Mouse (Mus musculus) layer of hippocampus, postnatal 36 days (tissue): ENCODE measurements around the gene Adamts8. TPM values are rescaled to one million over a fixed set of nuclear protein-coding genes. Genes with fewer than 3 reads are reported as not detected.

Experiments
- DNase-seq, 2 experiments: peaks; one replicate each; pipeline ENCODE4 v3.0.0; 2022
- total RNA-seq, 2 experiments: library from RNA; stranded (reverse); gene quantifications; 2 replicates each; pipeline ENCODE4 v1.2.3; 2021

Adamts8 gene
- total RNA-seq, 2 experiments from 2014 or later: 2.9 to 4.0 TPM

DNA sequence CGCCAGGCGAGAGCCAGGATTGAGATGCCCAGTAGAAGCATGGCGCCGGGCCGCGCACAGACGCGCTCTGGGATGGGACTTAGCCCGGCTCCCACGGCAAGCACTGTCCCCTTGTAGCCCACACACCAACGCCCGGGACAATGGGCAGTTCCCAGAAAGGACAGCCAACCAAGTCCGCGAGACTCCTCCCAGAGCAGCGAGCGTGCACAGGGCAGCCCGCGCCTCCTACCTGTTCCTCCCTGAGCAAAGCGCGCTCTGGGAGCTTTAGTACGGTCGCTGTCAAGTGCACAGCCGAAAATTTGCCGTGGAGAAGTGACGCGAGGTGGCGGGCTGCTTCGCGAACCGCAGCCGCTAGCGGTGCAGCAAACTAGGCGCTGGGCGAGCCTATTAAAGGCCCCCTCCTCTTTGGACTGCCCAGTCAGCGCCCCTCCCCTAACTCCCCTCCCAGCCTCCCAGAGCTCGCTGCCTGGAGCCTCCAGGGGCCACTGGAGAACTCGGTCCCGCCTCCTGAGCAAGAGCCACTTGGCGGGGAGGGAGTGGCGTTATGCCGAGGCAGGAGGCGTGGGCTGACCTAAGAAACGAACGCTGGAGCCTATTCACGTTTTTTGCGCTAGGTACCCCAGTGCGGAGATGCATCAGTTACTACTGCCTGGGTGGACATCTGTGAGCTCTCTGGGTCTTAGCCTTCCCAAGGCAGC, 20.0 kb upstream of the Adamts8 start, which contains the start of gene Adamts15:
Adamts15 (minus strand) TSS at position 256 of the 698 bp plus-strand sequence.
- DNase-seq: peak; percentile 27 to 37

DNA sequence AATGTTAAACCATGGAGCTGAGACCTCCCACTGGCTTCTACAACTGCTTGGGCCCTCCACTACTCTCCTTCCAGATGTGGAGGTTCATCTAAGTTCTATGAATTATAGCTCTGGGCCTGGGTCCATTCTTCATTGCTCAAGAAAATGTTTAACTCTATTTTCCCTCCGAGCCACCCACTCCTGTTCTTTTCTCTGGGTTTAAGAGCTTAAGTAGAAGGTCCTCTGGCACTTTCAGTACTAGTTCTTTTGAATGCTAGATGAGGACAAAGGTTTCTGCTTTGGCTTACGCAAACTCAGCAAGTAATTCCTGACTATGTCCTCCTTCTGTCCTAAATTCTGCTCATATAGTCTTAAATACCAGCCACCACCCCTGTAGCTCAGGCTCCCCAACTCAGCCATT, 13.6 kb upstream of the Adamts8 start:
- DNase-seq: no peak

DNA sequence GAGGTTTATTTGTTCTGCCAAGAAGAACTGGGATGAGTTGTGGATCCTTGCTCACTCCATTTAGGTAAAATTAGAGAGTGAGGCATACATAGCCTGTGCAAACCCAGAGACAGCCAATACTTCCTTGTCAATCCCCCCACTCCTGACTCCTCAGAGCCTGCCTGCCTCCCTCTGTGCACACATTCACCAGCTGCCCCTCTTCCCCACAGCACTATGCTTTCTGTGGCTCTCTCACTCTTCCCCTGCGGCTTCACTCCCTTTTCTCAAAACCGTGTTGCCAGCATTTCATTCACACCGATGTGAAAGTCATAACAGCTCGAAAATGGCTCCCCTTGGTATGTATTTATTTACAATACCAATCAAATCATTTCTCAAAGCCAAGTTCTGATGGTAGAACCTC, 10.0 kb upstream of the Adamts8 start:
- DNase-seq: no peak

DNA sequence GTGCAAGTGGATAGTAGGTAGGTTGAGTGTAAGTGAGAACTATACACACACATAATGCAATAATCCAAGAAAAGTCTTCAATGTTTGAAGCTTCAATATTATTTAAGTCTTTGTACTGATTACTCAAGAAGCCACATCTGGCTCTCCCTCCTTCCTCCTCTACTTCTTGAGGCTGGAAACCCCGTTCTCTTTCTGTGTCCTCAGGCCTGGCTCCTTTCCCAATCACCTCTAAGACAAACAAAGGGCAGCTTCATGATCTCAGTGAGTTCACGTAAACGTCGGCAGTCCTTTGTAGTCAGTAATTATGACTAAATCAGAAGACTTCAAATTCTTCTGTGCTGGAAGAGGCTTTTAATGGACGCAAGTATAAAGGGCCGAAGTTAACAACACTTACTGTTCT, 7.5 kb upstream of the Adamts8 start:
- no peak for DNase-seq

DNA sequence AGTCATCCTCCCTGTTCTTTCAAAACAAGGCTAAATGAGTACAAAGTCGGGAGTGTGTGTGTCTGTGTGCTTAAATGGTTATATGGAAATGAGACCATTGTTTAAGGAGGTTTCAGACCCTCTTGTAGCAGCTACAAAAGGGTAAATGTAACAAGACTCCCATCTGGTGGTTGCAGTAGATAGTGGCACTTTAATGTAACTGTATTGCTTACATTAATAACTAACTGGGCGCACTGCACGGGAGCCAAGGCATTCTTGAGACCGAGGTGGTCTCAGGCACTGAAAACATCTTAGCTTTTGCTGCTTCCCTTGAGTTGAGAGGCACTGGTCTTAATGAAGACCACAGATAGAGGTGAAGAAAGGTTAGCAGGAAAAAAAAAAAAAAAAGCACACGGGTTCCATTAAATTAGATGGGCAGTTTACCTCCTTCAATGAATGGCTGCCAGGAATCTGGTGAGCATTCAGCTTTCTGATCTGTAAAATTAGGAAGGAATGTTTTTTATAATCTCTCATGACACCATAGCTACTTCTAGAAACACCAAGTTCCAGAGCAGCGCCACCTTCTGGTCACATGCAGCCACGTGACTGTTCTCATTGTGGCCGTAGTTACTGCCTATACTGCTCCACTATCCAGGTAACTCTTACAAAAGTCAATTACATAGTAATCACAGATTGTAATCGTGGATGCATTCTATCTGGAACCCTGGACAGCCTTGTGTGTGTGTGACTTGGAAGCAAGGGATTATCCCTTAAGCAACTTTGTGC, 5.5 kb upstream of the Adamts8 start:
- DNase-seq: peak; percentile 31 to 45

DNA sequence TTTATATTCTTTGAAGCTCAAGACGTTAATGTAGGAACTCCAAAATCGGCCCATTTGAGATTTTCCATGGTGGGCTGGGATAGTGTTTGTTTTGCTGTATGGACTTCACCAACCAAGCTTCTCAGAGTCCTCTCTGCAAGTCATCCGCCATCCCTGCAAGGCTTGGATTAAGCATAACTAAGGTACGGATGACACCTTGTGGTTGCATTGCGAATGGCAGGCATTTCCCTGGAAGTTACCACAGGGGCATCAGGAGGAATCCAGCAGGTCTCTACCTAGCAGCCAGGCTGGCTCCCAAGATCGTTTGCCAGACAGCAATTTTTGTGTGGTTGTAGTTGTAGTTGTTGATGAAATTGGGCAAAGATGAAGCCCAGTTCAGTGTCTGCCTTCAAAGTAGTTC, 2.0 kb upstream of the Adamts8 start:
- DNase-seq: peak; percentile 86 to 90

DNA sequence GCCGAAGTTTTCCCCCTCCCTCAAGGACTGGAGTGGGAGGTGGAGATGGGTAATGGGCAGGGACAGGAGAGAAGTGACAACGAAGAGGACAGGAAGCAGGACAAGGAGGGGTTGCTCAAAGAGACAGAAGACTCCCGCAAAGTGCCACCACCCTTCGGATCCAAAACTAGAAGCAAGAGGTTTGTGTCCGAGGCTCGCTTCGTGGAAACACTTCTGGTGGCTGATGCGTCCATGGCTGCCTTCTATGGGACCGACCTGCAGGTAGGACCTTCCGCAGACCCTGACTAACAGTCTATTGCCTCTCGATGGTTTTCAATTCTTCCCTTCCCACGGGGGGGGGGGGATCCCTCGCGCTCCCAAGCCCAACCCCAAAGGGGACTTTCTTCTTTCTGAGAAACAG, 979 bp downstream of the Adamts8 start:
- no peak for DNase-seq

DNA sequence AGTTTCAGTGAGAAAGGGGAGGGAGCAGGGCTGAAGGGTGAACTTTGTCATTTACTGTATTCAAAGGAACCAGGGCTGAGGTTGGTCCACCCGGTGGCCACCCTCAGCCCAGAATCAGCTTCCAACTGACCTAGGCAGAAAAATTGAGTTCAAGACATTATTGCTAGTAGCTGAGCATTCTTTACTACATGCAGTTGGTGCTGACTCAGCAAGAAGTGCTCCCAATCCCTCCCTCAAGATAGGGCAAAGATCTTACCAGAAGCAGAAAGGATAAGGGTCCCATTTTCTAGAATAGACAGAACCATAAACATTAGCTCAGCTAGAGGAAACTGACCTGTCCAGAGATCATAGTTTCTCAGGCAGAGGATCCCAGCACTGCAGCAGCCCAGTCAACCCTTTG, 1.9 kb downstream of the Adamts8 start:
- no peak for DNase-seq

DNA sequence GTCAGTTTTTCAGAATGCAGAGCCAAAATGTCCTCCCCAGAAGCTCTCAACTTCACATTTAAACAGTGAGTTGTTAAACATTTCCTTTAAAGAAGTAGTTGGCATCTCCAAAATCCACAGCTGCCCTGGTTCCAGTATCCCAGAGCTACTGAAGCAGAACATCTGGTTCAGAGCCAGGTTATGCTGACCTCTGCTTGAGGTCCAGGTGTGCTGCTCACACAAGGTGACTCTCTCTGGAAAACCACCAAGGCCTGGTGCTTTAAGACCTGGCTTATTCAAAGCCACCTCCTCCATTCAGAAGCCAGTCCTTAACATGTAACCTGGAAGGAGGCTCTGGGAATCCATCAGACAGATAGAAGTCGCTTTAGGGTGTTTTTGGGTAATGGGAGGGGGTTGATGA, 2.9 kb downstream of the Adamts8 start:
- no peak for DNase-seq

DNA sequence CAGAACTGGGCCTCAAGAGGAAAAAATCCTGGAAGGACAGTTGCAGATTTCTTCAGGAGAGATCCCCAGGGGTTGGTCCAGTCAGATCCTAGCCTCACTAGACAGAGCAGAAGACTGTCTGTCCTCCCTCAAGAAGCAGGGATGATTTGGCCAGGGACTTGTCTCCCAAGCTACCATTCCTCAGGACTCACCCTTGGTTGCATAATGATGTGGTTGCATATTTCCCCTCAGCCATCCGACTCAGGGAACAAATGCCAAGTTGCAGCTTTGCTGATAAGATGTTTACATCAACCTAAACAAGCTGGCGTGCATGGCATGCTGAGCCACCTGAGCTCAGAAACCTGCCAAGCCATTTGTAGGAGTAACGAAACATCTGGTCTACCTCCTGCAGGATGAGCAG, 7.1 kb downstream of the Adamts8 start:
- DNase-seq: no peak

DNA sequence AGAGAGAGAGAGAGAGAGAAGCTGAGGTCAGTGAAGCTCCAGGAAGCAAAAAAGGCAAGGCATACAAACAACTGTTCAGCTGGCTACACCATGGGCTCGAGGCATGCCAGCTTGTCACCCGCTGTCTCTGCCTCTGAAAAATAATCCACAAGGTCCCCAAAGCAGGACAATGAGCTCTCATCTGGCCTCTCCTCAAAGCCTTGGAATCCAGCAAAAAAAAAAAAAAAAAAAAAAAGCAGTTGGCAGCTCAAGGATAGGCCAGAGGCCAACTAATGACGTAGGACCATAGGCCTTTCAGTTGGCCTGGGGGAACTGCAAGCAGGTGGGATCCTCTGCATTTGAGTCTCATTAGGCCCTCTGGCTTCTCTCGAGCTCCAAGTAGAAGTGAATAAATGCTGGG, 7.6 kb downstream of the Adamts8 start:
- DNase-seq: no peak

DNA sequence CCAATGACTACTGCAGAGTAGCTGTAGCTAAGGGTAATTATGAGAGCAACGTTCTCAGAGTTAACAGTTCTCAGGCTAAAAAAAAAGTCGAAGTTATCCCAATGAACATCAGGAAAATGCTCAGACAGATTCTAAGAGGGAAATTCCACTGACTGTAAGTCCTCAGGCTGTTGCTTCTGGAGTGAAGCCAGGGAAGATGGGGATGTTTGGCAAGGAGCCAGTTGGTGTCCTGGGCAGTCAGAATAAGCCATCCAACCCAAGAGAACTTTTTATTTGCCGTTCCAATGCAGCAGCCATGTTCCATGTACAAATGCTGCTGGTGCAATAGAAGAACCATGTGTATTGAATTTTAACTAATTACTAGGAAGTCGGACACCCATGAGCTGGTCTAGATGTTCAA, 8.2 kb downstream of the Adamts8 start:
- no peak for DNase-seq

DNA sequence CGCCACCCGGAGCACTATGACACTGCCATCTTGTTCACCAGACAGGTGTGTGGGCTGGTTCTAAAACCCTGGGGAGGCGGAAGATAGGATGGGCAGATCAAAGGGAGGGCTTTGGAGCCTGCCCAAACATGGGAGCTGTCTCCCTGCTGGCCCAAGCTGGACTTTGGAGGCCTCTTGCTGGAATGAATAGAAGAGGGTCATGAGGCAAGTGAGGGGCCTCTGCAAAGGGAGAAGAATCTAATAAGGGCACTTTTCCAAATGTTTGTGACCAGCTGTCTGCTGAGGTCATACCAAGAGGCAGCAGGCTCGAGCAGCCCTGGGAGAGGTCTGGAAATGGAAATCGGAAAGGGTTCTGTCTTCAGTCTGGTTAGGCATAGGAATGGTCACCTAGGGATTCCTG, 9.1 kb downstream of the Adamts8 start:
- DNase-seq: no peak

DNA sequence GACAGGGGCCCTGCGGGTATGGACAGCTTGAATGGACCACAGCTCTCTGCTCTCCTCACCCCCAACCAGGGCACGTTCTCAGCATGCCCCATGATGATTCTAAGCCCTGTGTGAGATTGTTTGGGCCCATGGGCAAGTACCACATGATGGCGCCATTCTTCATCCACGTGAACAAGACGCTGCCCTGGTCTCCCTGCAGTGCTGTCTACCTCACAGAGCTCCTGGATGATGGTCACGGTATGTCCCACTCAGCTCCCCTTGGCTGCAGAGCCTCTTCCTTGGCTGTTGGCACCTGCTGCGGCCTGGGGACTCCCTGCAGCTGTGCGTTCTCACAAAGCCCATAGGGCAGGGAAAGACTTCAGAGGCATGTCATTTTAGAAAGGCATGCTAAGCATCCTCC, 10.9 kb downstream of the Adamts8 start:
- no peak for DNase-seq

DNA sequence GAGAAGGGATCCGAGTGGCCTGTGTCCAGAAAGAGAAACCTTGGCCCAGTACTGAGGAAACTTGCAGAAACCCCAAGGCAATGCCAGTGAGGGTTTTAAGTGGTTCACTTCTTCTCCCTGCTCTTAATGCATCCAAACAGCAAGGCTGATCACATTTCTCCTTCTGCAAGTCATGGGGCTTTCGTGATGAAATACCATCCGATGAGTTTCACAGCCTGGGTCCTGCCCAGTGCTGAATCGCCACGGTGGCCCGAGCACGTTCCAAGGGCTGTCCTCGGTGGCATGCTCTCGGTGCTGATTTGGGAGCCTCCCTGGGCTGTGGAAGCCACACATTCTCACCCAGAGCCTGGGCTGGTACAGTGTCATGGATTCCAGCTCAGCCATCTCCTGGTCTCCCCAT, 12.9 kb downstream of the Adamts8 start:
- no peak for DNase-seq

DNA sequence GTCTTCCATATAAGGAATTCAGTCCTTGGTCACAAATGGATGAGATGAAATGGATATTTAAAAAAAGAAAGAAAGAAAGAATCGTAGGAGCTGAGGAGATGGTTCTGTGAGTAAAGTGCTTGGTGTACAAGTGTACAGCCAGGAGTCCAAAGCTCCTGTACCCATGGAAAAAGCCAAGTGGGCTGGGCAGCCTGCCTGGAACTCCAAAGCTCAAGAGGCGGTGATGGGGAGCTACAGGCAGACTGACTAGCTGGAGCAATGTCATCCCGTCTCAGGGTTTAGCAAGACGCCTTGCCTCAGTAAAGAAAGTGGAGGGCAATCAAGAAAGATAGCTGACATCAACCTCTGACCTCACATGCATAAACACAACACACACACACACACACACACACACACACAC, 21.4 kb downstream of the Adamts8 start:
- no peak for DNase-seq

DNA sequence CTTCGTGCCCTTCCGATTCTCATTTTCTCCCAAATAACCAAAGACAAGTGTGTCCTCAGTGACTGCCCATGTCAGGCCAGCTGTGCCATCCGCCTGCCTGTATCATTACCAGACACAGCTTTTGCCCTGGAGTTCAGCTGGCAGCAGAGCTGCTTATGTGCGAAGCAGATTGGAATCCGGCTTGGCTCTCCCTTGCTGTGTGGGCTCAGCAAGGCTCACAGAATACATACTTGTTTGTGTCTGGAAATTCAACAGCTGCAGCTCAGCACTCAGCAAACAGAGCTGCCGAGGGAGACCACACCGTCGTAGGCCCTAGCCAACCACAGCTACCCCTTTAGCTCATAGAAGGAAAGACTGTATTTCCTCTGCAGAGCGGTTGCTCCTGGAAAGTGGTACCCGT, 22.3 kb downstream of the Adamts8 start:
- DNase-seq: peak; percentile 25 to 46

DNA sequence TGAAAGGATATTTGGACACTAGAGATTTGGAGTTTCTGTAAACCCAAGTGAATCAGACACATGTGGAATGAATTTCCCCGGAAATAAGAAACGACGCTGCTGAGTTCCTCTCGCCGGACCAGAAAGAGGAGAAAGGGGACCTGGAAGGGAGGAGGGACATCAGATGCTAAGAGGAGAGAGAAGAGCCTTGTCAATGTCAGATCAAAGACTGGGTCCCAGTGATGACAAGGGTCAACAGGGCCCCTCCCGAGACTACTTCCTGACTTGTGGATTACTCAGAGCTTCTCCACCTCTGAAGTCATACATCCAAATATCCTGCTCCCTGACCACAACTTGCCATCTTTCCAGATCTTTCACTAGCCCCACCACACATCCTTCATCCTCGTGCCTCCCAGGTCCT, 24.5 kb downstream of the Adamts8 start:
- DNase-seq: no peak

DNA sequence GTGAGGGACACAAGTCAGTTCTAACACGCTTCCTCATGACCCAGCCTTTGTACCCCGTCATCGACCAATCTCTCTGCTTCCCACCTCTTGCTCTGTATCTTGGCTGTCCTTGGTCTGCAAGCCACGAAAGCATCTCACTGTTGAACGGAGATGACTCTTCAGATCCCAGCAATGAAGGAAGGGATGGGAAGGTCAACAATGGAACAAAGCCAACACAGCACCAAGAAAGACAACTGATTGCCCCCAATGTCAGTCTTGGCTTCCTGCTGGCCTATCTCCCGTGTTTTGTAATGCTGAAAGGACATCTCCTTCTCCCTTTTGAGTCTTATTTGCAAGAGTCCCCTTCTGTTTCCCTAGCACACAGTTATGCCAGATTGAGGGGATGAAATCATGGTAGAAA, 25.8 kb downstream of the Adamts8 start:
- no peak for DNase-seq

DNA sequence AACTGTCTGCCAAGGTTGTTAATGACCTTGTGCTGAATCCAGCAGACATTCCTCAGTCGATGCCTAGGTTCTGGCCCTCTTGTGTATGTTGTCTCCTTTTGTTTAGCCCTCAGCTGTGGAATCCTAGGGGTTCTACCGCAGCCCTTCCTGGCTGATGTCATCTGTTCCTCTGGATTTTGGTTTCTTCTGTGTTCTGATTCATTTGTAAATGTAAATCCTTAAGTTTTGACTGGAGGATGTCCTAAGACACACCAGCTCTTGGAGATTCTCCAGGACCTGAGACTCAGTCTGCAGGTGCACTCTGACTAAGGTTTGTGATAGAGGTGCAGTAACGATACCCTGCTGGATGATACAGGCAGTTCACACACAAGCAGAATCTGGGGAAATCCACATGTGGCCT, 27.6 kb downstream of the Adamts8 start:
- DNase-seq: no peak

DNA sequence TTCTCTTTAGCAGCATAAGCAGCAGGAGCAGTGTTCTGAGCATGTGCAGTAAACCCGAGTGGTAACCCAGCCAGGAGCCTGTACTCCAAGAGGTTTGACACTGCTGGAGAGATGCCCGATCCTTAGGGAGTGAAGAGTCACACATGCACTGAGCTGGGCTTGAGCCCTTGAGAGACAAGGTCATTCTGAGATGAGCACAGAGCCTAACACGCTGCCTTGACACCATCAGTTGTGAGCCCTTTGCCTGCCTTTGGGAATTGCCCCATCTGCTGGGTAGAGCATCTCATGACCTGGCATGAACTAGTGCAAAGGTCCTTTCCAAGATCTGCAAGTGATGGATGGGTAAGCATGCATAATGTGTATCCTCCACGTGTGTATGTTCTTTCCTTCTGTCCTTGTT, 29.6 kb downstream of the Adamts8 start:
- DNase-seq: no peak

DNA sequence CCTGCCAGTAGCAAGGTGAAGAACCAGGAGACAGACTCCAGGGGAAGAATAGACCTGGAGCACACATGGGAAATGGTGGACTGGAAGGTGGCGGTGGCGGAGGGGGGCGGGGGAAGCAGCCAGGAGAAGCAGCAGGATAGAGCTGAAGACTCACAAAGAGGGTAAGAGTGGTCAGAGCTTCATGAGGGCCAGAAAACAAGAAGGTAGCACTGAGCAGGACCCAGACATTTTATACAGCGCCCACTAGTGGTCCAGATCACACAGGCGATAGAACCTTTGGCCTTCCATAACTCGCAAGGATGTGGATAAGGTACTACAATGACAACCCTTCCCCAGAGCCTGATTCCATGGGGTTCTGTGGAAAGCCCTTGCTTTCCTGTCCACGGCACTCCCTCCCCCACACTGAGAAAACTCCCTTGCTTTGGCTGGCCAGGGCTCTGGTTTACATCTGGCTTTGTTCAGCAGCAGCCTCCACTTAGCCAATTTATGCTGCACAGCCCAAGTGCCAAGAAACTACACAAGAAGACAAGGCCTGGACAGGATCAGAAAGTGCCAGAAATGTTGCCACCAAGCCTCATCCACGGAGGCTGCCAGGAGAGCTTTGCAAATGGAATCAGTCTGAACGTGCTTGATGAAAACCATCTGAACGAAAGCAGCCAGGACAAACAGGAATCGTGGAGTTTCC, 34.1 kb downstream of the Adamts8 start:
- no peak for DNase-seq

DNA sequence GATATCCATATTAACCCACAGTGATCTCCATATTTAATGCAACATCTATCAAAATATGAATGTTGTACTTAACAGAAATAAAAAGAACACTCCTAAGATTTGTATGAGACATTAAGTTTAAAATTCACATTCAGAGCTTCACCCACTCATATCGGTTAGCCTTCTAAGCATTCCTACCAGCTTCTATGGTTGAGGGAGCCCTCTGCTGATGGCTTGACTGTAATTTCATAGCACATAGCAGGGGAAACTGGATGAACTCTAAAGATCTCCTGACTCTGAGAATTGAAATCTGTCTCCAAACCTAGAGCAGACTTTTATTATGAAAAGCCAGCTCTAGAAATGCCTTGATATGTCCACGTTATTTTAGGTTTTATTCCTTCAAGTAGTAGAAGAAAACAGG, 38.1 kb downstream of the Adamts8 start:
- no peak for DNase-seq

DNA sequence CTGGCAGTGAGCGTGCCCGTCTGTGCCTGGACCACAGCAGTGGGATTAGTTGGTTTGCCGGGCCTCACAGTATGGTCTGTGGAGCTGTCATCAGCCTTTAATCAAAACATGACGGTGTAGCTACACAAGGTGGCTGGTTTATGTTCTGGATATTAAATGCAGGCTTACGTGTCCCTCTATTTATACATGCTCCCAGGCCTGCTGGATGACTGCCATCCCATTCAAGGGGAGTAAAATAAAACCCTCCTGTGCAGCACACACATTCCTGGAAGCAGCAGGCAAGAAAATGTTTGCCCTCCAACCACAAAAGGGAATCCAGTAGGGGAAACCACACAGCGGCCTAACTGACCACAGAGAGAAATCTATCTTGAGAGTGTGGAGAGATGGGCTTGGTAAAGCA, 43.4 kb downstream of the Adamts8 start:
- DNase-seq: no peak
